In the genomic region with DNA sequence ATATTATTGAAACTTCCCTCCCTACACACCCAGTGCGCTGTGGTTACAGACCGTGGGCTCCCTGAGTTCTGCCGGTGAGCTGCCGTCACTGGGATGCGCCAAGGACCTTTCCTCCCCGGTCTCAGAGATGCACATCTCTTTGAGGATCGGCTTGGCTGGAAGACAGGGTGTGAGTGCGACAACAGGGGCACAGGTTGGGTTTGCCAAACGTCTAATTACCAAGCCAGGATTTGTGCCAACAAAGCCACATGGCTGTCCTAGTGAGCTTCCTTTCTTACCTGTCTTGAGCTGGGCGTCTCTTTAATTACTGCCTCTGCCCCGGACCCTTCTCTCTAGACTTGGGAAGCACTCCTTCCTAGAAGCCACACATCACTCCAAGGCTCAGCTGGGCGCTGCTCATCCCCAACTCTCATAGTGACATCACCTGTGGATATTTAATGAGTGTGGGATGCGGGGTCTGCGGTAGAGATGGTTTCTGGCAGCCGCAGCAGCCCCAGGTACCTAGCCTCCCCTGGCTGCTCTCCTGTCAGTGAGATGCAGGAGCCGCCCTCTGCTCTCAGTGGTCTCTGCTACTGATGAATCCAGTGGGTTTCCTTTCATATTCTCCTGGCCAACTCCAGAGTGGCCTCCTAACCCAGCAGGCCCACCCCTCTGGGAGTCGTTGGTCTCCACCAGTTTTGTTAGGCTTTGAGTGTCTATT, we compare ENCODE assay signal across 13 mouse cellular contexts. TPM values are rescaled to one million over a fixed set of nuclear protein-coding genes. Genes with fewer than 3 reads are reported as not detected.
DNase-seq lines count a peak whose midpoint lies in the region; ATAC-seq and TF ChIP-seq lines count a peak whose summit lies in the region.
"Had no signal": no experiment of that assay in that cellular context is flagged by ENCODE, and none has a peak within 500 bp of the region (broad histone marks: within the 10 kb centered on the region; RNA-seq: fewer than 3 reads in every experiment).

No protein-coding gene starts in this region.

- no peak for TF ChIP-seq CTCF in stomach, postnatal 0 days (IDR thresholded peaks at IDR 0.05; ENCODE audit: low read depth)

- H3K4me3 ChIP-seq in forebrain, embryonic 15.5 days = no peak overlapping the region
- H3K4me3 ChIP-seq in midbrain, embryonic 13.5 days (replicated peaks) = peak overlapping the region; percentile 23
- H3K4me3 ChIP-seq in stomach, postnatal 0 days (ENCODE audit: low read depth, low read length) = no peak overlapping the region
- H3K4me3 ChIP-seq: limb, embryonic 13.5 days; lung, embryonic 15.5 days had no signal

- H3K4me1 ChIP-seq in forebrain, embryonic 15.5 days = no peaks in the 10 kb centered on the region
- peaks cover 19% of the 10 kb centered on the region for H3K4me1 ChIP-seq in midbrain, embryonic 13.5 days (replicated peaks)
- no peaks in the 10 kb centered on the region for H3K4me1 ChIP-seq in stomach, postnatal 0 days (replicated peaks; ENCODE audit: control insufficient read depth, insufficient read depth)
- H3K4me1 ChIP-seq: lung, embryonic 15.5 days had no signal

- 59% methylated on average over 17 of the region's 17 CpGs for WGBS in forebrain, embryonic 15.5 days
- WGBS in midbrain, embryonic 13.5 days = 62% methylated on average over 17 of the region's 17 CpGs
- 78% methylated on average over 17 of the region's 17 CpGs for WGBS in stomach, postnatal 0 days

- peak; percentile 13 for DNase-seq in adrenal gland, adult 2 months
- no peak for DNase-seq in adrenal gland, adult 18-20 months (ENCODE audit: low spot score in 2 of 2)
- DNase-seq in brain, adult 2 months (ENCODE audit: low read depth, low spot score) = peak; percentile 21
- no peak for DNase-seq in stomach, postnatal 0 days (ENCODE audit: low spot score)
- no peak for DNase-seq in gastrocnemius, adult 8-10 months (ENCODE audit: low spot score in 2 of 2)
- no peak for DNase-seq in adrenal gland, postnatal 25 days
- DNase-seq: gastrocnemius, postnatal 10 days; kidney, adult 18-20 months had no signal

- H3K4me2 ChIP-seq in forebrain, embryonic 15.5 days (replicated peaks) = peak overlapping the region; percentile 12; the same call in 1 of the 2 replicates
- peak overlapping the region; percentile 49 for H3K4me2 ChIP-seq in midbrain, embryonic 13.5 days (replicated peaks)
- H3K4me2 ChIP-seq in stomach, postnatal 0 days (replicated peaks; ENCODE audit: low read depth) = no peak overlapping the region
- H3K4me2 ChIP-seq: lung, embryonic 15.5 days had no signal

- no peaks in the 10 kb centered on the region for H3K36me3 ChIP-seq in forebrain, embryonic 15.5 days
- H3K36me3 ChIP-seq in midbrain, embryonic 13.5 days = no peaks in the 10 kb centered on the region
- peaks cover 62% of the 10 kb centered on the region for H3K36me3 ChIP-seq in stomach, postnatal 0 days (ENCODE audit: control insufficient read depth, insufficient read depth, low read length)

- no peak for ATAC-seq in forebrain, embryonic 15.5 days (replicated peaks)
- no peak for ATAC-seq in midbrain, embryonic 13.5 days
- ATAC-seq in stomach, postnatal 0 days (ENCODE audit: low FRiP score, low TSS enrichment) = no peak
- ATAC-seq: activated CD4-positive, CD25-positive, alpha-beta regulatory T cell, adult 4 months had no signal

- TF ChIP-seq EP300 in stomach, postnatal 0 days (optimal IDR thresholded peaks at IDR 0.05) = no peak

- H3K9ac ChIP-seq in forebrain, embryonic 15.5 days (replicated peaks) = no peak overlapping the region
- peak overlapping the region; percentile 29; the same call in 1 of the 2 replicates for H3K9ac ChIP-seq in midbrain, embryonic 13.5 days (replicated peaks)
- no peak overlapping the region for H3K9ac ChIP-seq in stomach, postnatal 0 days (ENCODE audit: low read length)
- H3K9ac ChIP-seq: limb, embryonic 13.5 days; lung, embryonic 15.5 days had no signal

- no peaks in the 10 kb centered on the region for H3K27me3 ChIP-seq in forebrain, embryonic 15.5 days
- H3K27me3 ChIP-seq in midbrain, embryonic 13.5 days = no peaks in the 10 kb centered on the region; the same call in 1 of the 2 replicates
- H3K27me3 ChIP-seq in stomach, postnatal 0 days (ENCODE audit: control insufficient read depth, insufficient read depth, low read length) = no peaks in the 10 kb centered on the region
- H3K27me3 ChIP-seq: lung, embryonic 15.5 days had no signal

- H3K9me3 ChIP-seq in forebrain, embryonic 15.5 days = no peaks in the 10 kb centered on the region
- H3K9me3 ChIP-seq in midbrain, embryonic 13.5 days = no peaks in the 10 kb centered on the region
- H3K9me3 ChIP-seq in stomach, postnatal 0 days (ENCODE audit: control insufficient read depth, low read length) = no peaks in the 10 kb centered on the region
- H3K9me3 ChIP-seq: limb, embryonic 13.5 days; lung, embryonic 15.5 days had no signal

- H3K27ac ChIP-seq in forebrain, embryonic 15.5 days (replicated peaks) = no peak overlapping the region
- no peak overlapping the region for H3K27ac ChIP-seq in midbrain, embryonic 13.5 days
- no peak overlapping the region for H3K27ac ChIP-seq in stomach, postnatal 0 days (replicated peaks)
- H3K27ac ChIP-seq: limb, embryonic 13.5 days; lung, embryonic 15.5 days had no signal

RNA-seq across cellular contexts. Expression of gene Fosl2, which starts 18.3 kb away (rescaled TPM):
- total RNA-seq in adrenal gland, adult 2 months (2021) = 100 to 1,000 TPM; 275 to 347 TPM
- 186 and 248 TPM in 2 replicates for polyA plus RNA-seq in adrenal gland, adult 2 months (2012; rRNA removed)
- 100 to 1,000 TPM; 188 to 364 TPM for total RNA-seq in adrenal gland, adult 18-20 months (2021)
- 2.7 and 2.8 TPM in 2 replicates for polyA plus RNA-seq in forebrain, embryonic 15.5 days (2015; fragmentation: Nextera tagmentation; extraction: Ambion mirVana)
- polyA plus RNA-seq in midbrain, embryonic 13.5 days (2015; fragmentation: Nextera tagmentation; extraction: Ambion mirVana) = 0.26 and 0.35 TPM in 2 replicates
- polyA plus RNA-seq in stomach, postnatal 0 days (2015; fragmentation: Nextera tagmentation; extraction: Ambion mirVana) = 10.5 and 11.7 TPM in 2 replicates
- total RNA-seq in gastrocnemius, adult 8-10 months (2022) = 10 to 100 TPM in 3 of 4 experiments, 1 to 10 TPM in 1; 9.8 to 11.3 (median 10.6) TPM
- 470 and 512 TPM in 2 replicates for total RNA-seq in adrenal gland, postnatal 25 days (2021)

Comparison
In these comparisons a context has a peak if more than half of its experiments do, and no peak if none do; other contexts are left out.
1. DNase-seq: peak in adrenal gland, adult 2 months (single experiment) and brain, adult 2 months (single experiment); none in adrenal gland, adult 18-20 months (0 of 2), stomach, postnatal 0 days (single experiment), gastrocnemius, adult 8-10 months (0 of 2) and adrenal gland, postnatal 25 days (single experiment).
2. RNA of gene Fosl2, which starts 18.3 kb away (total RNA-seq): 470 to 512 TPM in adrenal gland, postnatal 25 days, 188 to 364 TPM in adrenal gland, adult 18-20 months and 275 to 347 TPM in adrenal gland, adult 2 months; 9.8 to 11.3 TPM in gastrocnemius, adult 8-10 months; every median in the first group is over 10 times any median in the second.